Mouse (Mus musculus): ENCODE data around the gene Olfr288. TPM values are rescaled to one million over a fixed set of nuclear protein-coding genes. Genes with fewer than 3 reads are reported as not detected.
A peak's percentile ranks its signal among the peaks of the same experiment; 100 is the strongest.

The Olfr288 gene
- polyA plus RNA-seq, 1 experiment from 2014 or later, result not detected

DNA sequence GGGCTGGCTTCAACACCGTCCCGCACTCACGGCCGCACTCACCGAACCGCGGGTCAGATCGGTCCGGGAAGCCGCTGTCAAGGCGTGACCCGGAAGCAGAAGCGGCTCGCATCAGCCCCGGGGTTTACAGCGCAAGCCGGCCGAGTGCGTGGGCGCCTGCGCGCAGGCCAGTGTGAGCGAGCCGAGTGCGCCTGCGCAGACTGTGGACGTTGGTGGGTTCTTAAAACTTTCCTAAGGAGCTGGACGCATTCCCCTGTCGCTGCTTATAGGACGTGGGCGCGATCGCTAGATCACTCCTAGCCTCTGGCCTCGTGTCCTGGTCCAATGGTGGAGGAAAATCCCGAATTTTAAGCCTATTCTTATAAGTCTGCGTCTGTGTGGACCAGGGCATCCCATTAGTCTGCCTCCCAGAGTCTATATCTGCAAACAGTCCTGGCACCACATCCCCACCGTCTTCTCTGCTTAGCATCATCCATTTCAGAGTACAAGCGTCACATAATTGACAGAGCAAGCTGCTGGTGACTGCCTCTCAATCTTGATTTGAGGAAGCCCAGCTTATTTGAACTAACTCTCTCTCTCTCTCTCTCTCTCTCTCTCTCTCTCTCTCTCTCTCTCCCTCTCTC, 49.7 kb downstream of the Olfr288 start:
- WGBS, result under 1% methylated on average over 38 of the region's 38 CpGs
- peak; percentile 95 for ATAC-seq (ENCODE audit: low FRiP score, low TSS enrichment)
- DNase-seq, result peak; percentile 98

DNA sequence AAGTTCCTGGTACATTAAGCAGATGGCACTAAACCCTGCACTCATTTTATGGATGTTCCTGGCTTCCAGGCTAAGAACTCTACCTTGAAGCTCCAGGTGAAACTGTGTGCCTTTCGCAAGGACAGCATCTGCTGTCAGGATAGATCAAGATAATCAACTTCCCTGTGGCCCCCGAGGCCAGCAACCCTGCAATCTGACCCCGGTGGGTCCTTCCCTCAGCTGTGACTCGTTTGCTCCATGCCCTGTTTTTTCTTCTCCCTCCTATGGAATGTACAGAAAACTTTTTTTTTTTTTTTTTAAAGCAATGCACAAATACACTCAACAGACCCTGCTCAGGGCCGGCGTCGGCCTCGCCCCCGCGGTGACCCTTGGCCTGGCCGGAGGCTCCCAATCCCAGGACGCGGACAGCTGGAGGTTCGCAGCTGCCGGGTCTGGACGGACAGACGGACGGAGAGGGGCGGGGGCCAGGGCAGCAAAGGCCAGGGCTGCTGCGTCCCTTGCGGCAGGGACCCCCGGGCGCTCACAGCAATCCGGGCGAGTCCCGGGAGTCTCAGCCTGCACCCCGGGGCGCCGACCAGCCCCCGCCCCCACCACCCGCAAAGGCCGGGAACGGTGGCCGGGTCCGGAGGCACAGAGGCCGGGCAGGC, 50.4 kb downstream of the Olfr288 start:
- Histone ChIP-seq H3K9ac (replicated peaks; ENCODE audit: low read length) (peak overlapping the region; percentile 93), H3K9me3 (ENCODE audit: control insufficient read depth, low read length) (no peaks in the 10 kb centered on the region), H3K4me2 (ENCODE audit: low read length) (peak overlapping the region; percentile 94), H3K4me1 (ENCODE audit: control insufficient read depth, insufficient read depth, low read length) (peaks cover 10% of the 10 kb centered on the region), H3K36me3 (ENCODE audit: control insufficient read depth, insufficient read depth, low read length) (peaks cover 25% of the 10 kb centered on the region), H3K4me3 (replicated peaks; ENCODE audit: low read depth, low read length) (peak overlapping the region; percentile 100), H3K27ac (replicated peaks; ENCODE audit: low read depth, low read length) (peak overlapping the region; percentile 70), H3K27me3 (ENCODE audit: control insufficient read depth, insufficient read depth, low read length) (no peaks in the 10 kb centered on the region)
- peak; percentile 3 for DNase-seq
- WGBS, result 1% methylated on average over 36 of the region's 36 CpGs
- ATAC-seq (ENCODE audit: low FRiP score, low TSS enrichment), result no peak

More for the DNA sequence above, 49.7 kb downstream of the Olfr288 start:
- H3K27me3 ChIP-seq (ENCODE audit: control insufficient read depth, insufficient read depth, low read length), result no peaks in the 10 kb centered on the region
- H3K4me3 ChIP-seq (replicated peaks; ENCODE audit: low read depth, low read length), result peak overlapping the region; percentile 100
- peaks cover 10% of the 10 kb centered on the region for H3K4me1 ChIP-seq (ENCODE audit: control insufficient read depth, insufficient read depth, low read length)
- no peaks in the 10 kb centered on the region for H3K9me3 ChIP-seq (ENCODE audit: control insufficient read depth, low read length)
- peak overlapping the region; percentile 93 for H3K9ac ChIP-seq (replicated peaks; ENCODE audit: low read length)
- H3K4me2 ChIP-seq (ENCODE audit: low read length), result peak overlapping the region; percentile 94
- H3K27ac ChIP-seq (replicated peaks; ENCODE audit: low read depth, low read length), result peak overlapping the region; percentile 75
- H3K36me3 ChIP-seq (ENCODE audit: control insufficient read depth, insufficient read depth, low read length), result peaks cover 18% of the 10 kb centered on the region

DNA sequence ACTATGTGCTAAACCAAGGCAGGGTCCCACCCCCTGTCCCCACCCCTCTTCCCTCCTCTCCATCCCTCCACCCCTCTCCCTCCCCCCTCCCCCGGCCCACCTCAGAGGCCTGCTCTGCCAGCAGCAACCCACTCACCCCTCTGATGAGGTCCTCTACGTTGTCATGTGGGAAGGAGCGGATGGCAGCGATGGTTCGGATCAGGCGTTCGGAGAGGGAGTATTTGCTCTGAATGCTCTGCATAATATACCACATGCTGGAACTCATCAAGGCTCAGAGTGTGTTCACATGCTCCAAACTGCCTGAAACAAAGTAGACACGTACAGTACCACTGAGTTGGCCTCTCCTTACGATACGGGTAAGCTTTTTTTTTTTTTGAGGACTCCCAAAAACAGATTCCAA, 52.8 kb downstream of the Olfr288 start:
- DNase-seq (no peak), ATAC-seq (ENCODE audit: low FRiP score, low TSS enrichment) (no peak)
- Histone ChIP-seq H3K36me3 (ENCODE audit: control insufficient read depth, insufficient read depth, low read length) (peaks cover 40% of the 10 kb centered on the region), H3K9ac (replicated peaks; ENCODE audit: low read length) (no peak overlapping the region), H3K27me3 (ENCODE audit: control insufficient read depth, insufficient read depth, low read length) (no peaks in the 10 kb centered on the region), H3K4me1 (ENCODE audit: control insufficient read depth, insufficient read depth, low read length) (peaks cover 10% of the 10 kb centered on the region), H3K4me2 (ENCODE audit: low read length) (no peak overlapping the region), H3K9me3 (ENCODE audit: control insufficient read depth, low read length) (no peaks in the 10 kb centered on the region), H3K4me3 (replicated peaks; ENCODE audit: low read depth, low read length) (no peak overlapping the region), H3K27ac (replicated peaks; ENCODE audit: low read depth, low read length) (no peak overlapping the region)
- 87% methylated on average over 10 of the region's 10 CpGs for WGBS

DNA sequence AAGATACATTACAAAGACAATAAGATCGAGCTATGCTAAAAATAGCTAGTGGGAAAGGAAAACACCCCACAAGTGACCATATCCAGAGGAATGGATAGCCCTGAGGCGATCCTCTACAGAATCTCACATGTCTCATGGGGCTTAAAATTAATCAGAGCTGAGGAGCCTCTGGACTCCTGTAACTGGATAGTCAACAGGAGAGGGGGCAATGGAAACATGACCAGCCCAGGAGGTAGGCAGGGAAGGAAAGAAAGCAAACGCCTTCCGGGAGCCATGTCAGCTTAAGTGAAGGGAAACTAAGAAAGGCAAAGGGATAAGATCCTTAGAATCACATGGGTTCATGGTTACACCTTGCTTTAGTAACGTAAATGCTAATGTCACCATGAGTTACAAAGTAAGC, 54.5 kb downstream of the Olfr288 start:
- Histone ChIP-seq H3K9ac (replicated peaks; ENCODE audit: low read length) (no peak overlapping the region), H3K9me3 (ENCODE audit: control insufficient read depth, low read length) (no peaks in the 10 kb centered on the region), H3K36me3 (ENCODE audit: control insufficient read depth, insufficient read depth, low read length) (peaks cover 53% of the 10 kb centered on the region), H3K4me3 (replicated peaks; ENCODE audit: low read depth, low read length) (no peak overlapping the region), H3K27me3 (ENCODE audit: control insufficient read depth, insufficient read depth, low read length) (no peaks in the 10 kb centered on the region), H3K4me2 (ENCODE audit: low read length) (no peak overlapping the region), H3K27ac (replicated peaks; ENCODE audit: low read depth, low read length) (no peak overlapping the region), H3K4me1 (ENCODE audit: control insufficient read depth, insufficient read depth, low read length) (peaks cover 8% of the 10 kb centered on the region)
- DNase-seq (no peak), ATAC-seq (ENCODE audit: low FRiP score, low TSS enrichment) (no peak)
- WGBS, result 92% methylated on average over 5 of the region's 5 CpGs

DNA sequence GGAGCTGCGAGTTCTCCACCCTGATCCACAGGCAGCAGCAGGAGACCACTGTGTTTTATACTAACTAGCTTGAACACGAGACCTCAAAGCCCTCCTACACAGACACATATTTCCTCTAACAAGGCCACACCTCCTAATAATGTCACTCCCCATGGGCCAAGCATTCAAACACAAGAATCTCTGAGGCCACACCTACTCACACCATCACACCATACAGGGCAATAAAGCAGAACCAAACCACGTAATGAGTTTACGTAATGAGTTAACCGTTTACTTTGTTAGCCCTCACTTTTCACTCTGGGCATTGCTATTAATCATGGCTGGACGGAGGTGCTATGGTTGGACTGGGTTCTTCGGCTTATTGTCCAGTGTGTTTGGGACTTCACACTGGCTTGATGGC, 55.6 kb downstream of the Olfr288 start:
- Histone ChIP-seq H3K36me3 (ENCODE audit: control insufficient read depth, insufficient read depth, low read length) (peaks cover 63% of the 10 kb centered on the region), H3K4me1 (ENCODE audit: control insufficient read depth, insufficient read depth, low read length) (peaks cover 6% of the 10 kb centered on the region), H3K27ac (replicated peaks; ENCODE audit: low read depth, low read length) (no peak overlapping the region), H3K4me3 (replicated peaks; ENCODE audit: low read depth, low read length) (no peak overlapping the region), H3K27me3 (ENCODE audit: control insufficient read depth, insufficient read depth, low read length) (no peaks in the 10 kb centered on the region), H3K9me3 (ENCODE audit: control insufficient read depth, low read length) (no peaks in the 10 kb centered on the region), H3K9ac (replicated peaks; ENCODE audit: low read length) (no peak overlapping the region), H3K4me2 (ENCODE audit: low read length) (no peak overlapping the region)
- DNase-seq (no peak), ATAC-seq (ENCODE audit: low FRiP score, low TSS enrichment) (no peak)
- 90% methylated on average over 7 of the region's 7 CpGs for WGBS

DNA sequence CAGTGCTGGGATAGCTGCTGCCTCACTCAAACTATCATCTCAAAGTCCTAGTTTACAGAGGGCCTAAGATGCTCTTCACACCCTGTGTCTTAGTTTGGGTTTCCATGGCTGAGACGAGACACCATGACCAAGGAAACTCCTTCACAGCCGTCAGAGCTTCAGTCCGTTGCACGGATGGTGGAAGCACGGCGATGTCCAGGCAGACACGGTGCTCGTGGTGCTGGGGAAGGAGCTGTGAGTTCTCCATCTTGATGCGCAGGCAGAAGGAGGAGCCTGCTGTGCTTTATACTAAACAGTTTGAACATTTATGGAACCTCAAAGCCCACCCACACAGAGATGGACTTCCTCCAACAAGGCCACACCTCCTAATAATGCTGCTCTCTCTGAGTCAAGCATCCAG, 58.5 kb downstream of the Olfr288 start:
- 95% methylated on average over 9 of the region's 9 CpGs for WGBS
- H3K4me3 ChIP-seq (replicated peaks; ENCODE audit: low read depth, low read length), result no peak overlapping the region
- no peak overlapping the region for H3K9ac ChIP-seq (replicated peaks; ENCODE audit: low read length)
- no peak overlapping the region for H3K4me2 ChIP-seq (ENCODE audit: low read length)
- H3K27ac ChIP-seq (replicated peaks; ENCODE audit: low read depth, low read length), result no peak overlapping the region
- no peaks in the 10 kb centered on the region for H3K9me3 ChIP-seq (ENCODE audit: control insufficient read depth, low read length)
- no peak for ATAC-seq (ENCODE audit: low FRiP score, low TSS enrichment)
- peaks cover 84% of the 10 kb centered on the region for H3K36me3 ChIP-seq (ENCODE audit: control insufficient read depth, insufficient read depth, low read length)
- no peaks in the 10 kb centered on the region for H3K4me1 ChIP-seq (ENCODE audit: control insufficient read depth, insufficient read depth, low read length)
- no peaks in the 10 kb centered on the region for H3K27me3 ChIP-seq (ENCODE audit: control insufficient read depth, insufficient read depth, low read length)
- no peak for DNase-seq

Other genes starting within 250 kb of the Olfr288 start
- 52.3 and 63.6 TPM in 2 replicates for gene Tmem106c, start 231.3 kb downstream of the Olfr288 start, polyA plus RNA-seq (2014; fragmentation: Nextera tagmentation; extraction: Ambion mirVana)
- 39.3 and 45.2 TPM in 2 replicates for gene Col2a1, start 190.8 kb downstream of the Olfr288 start, polyA plus RNA-seq (2014; fragmentation: Nextera tagmentation; extraction: Ambion mirVana)
- gene Pfkm, start 103.0 kb downstream of the Olfr288 start, polyA plus RNA-seq (2014; fragmentation: Nextera tagmentation; extraction: Ambion mirVana), result 72.4 and 80.5 TPM in 2 replicates
- gene Senp1, start 101.8 kb downstream of the Olfr288 start, polyA plus RNA-seq (2014; fragmentation: Nextera tagmentation; extraction: Ambion mirVana), result 26.1 and 27.2 TPM in 2 replicates
- gene Asb8, start 29.9 kb downstream of the Olfr288 start, polyA plus RNA-seq (2014; fragmentation: Nextera tagmentation; extraction: Ambion mirVana), result 65.9 and 71.8 TPM in 2 replicates
- gene Ccdc184, start 28.4 kb downstream of the Olfr288 start, polyA plus RNA-seq (2014; fragmentation: Nextera tagmentation; extraction: Ambion mirVana), result 98.5 and 102 TPM in 2 replicates
- gene Gm44579, start 25.4 kb upstream of the Olfr288 start, polyA plus RNA-seq (2014; fragmentation: Nextera tagmentation; extraction: Ambion mirVana), result not detected in 2 replicates
- 0.17 TPM in 1 of 2 replicates, not detected in the other for gene Olfr287, start 25.5 kb upstream of the Olfr288 start, polyA plus RNA-seq (2014; fragmentation: Nextera tagmentation; extraction: Ambion mirVana)
- not detected in 2 replicates for gene Olfr286, start 38.9 kb upstream of the Olfr288 start, polyA plus RNA-seq (2014; fragmentation: Nextera tagmentation; extraction: Ambion mirVana)
- not detected in 2 replicates for gene H1fnt, start 61.8 kb upstream of the Olfr288 start, polyA plus RNA-seq (2014; fragmentation: Nextera tagmentation; extraction: Ambion mirVana)
- 7.9 and 11.7 TPM in 2 replicates for gene Zfp641, start 100.6 kb upstream of the Olfr288 start, polyA plus RNA-seq (2014; fragmentation: Nextera tagmentation; extraction: Ambion mirVana)
- gene Olfr285, start 121.8 kb upstream of the Olfr288 start, polyA plus RNA-seq (2014; fragmentation: Nextera tagmentation; extraction: Ambion mirVana), result not detected in 2 replicates
- 0.40 TPM in 1 of 2 replicates, not detected in the other for gene Olfr284, start 145.4 kb upstream of the Olfr288 start, polyA plus RNA-seq (2014; fragmentation: Nextera tagmentation; extraction: Ambion mirVana)
- gene Olfr283, start 185.4 kb upstream of the Olfr288 start, polyA plus RNA-seq (2014; fragmentation: Nextera tagmentation; extraction: Ambion mirVana), result not detected in 2 replicates
- not detected in 2 replicates for gene Olfr282, start 235.7 kb upstream of the Olfr288 start, polyA plus RNA-seq (2014; fragmentation: Nextera tagmentation; extraction: Ambion mirVana)